Mouse (Mus musculus): ENCODE measurements around the gene Dnajc1. TPM values are rescaled to one million over a fixed set of nuclear protein-coding genes. Genes with fewer than 3 reads are reported as not detected.

Gene Dnajc1
- total and polyA plus RNA-seq, 3 experiments = 9.3 to 86.1 (median 14.3) TPM

GRCm38 (mm10) chr2:18208578-18208977 is 184.1 kb downstream of the Dnajc1 start:
- peaks cover 0 to 40% of the 10 kb centered on the region in 2 experiments; a peak in 2 of 4 replicates for H3K36me3 ChIP-seq (ENCODE audit: control insufficient read depth in 1 of 2, insufficient read depth in 2 of 2, low read length in 2 of 2)
- H3K27me3 ChIP-seq (ENCODE audit: control insufficient read depth in 1 of 2, insufficient read depth in 2 of 2, low read length in 2 of 2) = no peaks in the 10 kb centered on the region
- no peaks in the 10 kb centered on the region for H3K9me3 ChIP-seq (replicated peaks; ENCODE audit: insufficient read depth, low read length)
- TF ChIP-seq MAX (IDR thresholded peaks at IDR 0.05; ENCODE audit: low read length) (no peak), ELF1 (IDR thresholded peaks at IDR 0.05; ENCODE audit: low read depth, low read length) (no peak), MAZ (IDR thresholded peaks at IDR 0.05; ENCODE audit: low read depth, low read length) (no peak), POLR2AphosphoS2 (IDR thresholded peaks at IDR 0.05; ENCODE audit: low read length) (no peak), NRF1 (IDR thresholded peaks at IDR 0.05; ENCODE audit: insufficient read depth, low read depth, low read length, poor library complexity, severe bottlenecking) (no peak), UBTF (IDR thresholded peaks at IDR 0.05; ENCODE audit: borderline replicate concordance, insufficient read depth, low read depth, low read length) (no peak), ZKSCAN1 (IDR thresholded peaks at IDR 0.05; ENCODE audit: low read depth, low read length) (no peak), TCF12 (IDR thresholded peaks at IDR 0.05; ENCODE audit: low read depth, low read length) (no peak), MEF2A (IDR thresholded peaks at IDR 0.05; ENCODE audit: extremely low read depth, insufficient replicate concordance, low read depth, low read length, poor library complexity, severe bottlenecking) (no peak), POLR2A (IDR thresholded peaks at IDR 0.05; ENCODE audit: control insufficient read depth in 1 of 2, insufficient read depth in 1 of 2, low read depth in 1 of 2, low read length in 2 of 2, poor library complexity in 1 of 2) (no peak), MXI1 (IDR thresholded peaks at IDR 0.05; ENCODE audit: low read depth, low read length) (no peak)
- no peaks in the 10 kb centered on the region for H3K4me1 ChIP-seq (ENCODE audit: control insufficient read depth in 1 of 2, insufficient read depth in 2 of 2, low read length in 2 of 2)
- no peak overlapping the region for H3K4me3 ChIP-seq (ENCODE audit: control insufficient read depth in 1 of 2, insufficient read depth in 1 of 2, low read depth in 2 of 2, low read length in 2 of 2)
- H3K79me2 ChIP-seq (ENCODE audit: control insufficient read depth, insufficient read depth, low read length, poor library complexity) = no peaks in the 10 kb centered on the region
- no peak overlapping the region for H3K27ac ChIP-seq (ENCODE audit: control insufficient read depth, low read depth, low read length)
- DNase-seq (ENCODE audit: low read depth, low spot score) = no peak
- no peak overlapping the region for H3K9ac ChIP-seq (ENCODE audit: control insufficient read depth, low read depth, low read length, poor library complexity, severe bottlenecking)

GRCm38 (mm10) chr2:18206811-18207210 is 185.8 kb downstream of the Dnajc1 start:
- TF ChIP-seq JUND (IDR thresholded peaks at IDR 0.05; ENCODE audit: low read depth, low read length) (no peak), CTCF (IDR thresholded peaks at IDR 0.05 in 2 of 3, conservative IDR thresholded peaks at IDR 0.05 in 1 of 3; ENCODE audit: control insufficient read depth in 1 of 3, insufficient read depth in 1 of 3, low read depth in 2 of 3, low read length in 3 of 3, poor library complexity in 1 of 3, severe bottlenecking in 1 of 3) (no peak), NRF1 (IDR thresholded peaks at IDR 0.05; ENCODE audit: insufficient read depth, low read depth, low read length, poor library complexity, severe bottlenecking) (no peak), MAFK (IDR thresholded peaks at IDR 0.05; ENCODE audit: borderline replicate concordance, low read depth, low read length) (no peak)
- Histone ChIP-seq H3K4me1 (ENCODE audit: control insufficient read depth in 1 of 2, insufficient read depth in 2 of 2, low read length in 2 of 2) (no peaks in the 10 kb centered on the region), H3K27ac (ENCODE audit: control insufficient read depth, low read depth, low read length) (no peak overlapping the region), H3K9ac (ENCODE audit: control insufficient read depth, low read depth, low read length, poor library complexity, severe bottlenecking) (no peak overlapping the region), H3K4me3 (ENCODE audit: control insufficient read depth in 1 of 2, insufficient read depth in 1 of 2, low read depth in 2 of 2, low read length in 2 of 2) (no peak overlapping the region), H3K36me3 (ENCODE audit: control insufficient read depth in 1 of 2, insufficient read depth in 2 of 2, low read length in 2 of 2) (peaks cover 0 to 52% of the 10 kb centered on the region in 2 experiments; a peak in 2 of 4 replicates), H3K9me3 (replicated peaks; ENCODE audit: insufficient read depth, low read length) (no peaks in the 10 kb centered on the region), H3K79me2 (ENCODE audit: control insufficient read depth, insufficient read depth, low read length, poor library complexity) (no peaks in the 10 kb centered on the region), H3K27me3 (ENCODE audit: control insufficient read depth in 1 of 2, insufficient read depth in 2 of 2, low read length in 2 of 2) (no peaks in the 10 kb centered on the region)
- no peak for DNase-seq (ENCODE audit: low read depth, low spot score)

DNA sequence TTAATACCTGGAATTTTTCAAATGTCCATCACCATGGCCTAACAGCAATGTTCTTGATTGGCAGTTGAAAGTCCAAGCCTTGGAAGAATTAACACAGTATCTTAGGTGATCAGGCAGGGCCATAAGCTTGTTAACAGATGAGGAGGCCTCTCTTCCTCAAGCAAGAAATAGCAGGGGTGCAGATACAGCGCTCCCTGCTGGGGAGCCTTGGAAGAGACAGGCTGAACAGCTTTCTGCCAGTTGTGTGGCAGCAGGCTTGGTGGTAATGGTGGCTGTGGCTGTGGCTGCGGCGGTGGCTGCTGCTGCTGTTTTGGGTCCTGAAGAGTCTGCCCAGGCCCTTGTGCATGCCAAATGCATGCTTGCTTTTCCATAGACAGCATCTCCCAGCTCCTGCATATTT is 187.5 kb downstream of the Dnajc1 start:
- H3K9ac ChIP-seq (ENCODE audit: control insufficient read depth, low read depth, low read length, poor library complexity, severe bottlenecking) = no peak overlapping the region
- no peak overlapping the region for H3K27ac ChIP-seq (ENCODE audit: control insufficient read depth, low read depth, low read length)
- no peaks in the 10 kb centered on the region for H3K4me1 ChIP-seq (ENCODE audit: control insufficient read depth in 1 of 2, insufficient read depth in 2 of 2, low read length in 2 of 2)
- no peaks in the 10 kb centered on the region for H3K9me3 ChIP-seq (replicated peaks; ENCODE audit: insufficient read depth, low read length)
- peak; percentile 77 for DNase-seq (ENCODE audit: low read depth, low spot score)
- no peaks in the 10 kb centered on the region for H3K27me3 ChIP-seq (ENCODE audit: control insufficient read depth in 1 of 2, insufficient read depth in 2 of 2, low read length in 2 of 2)
- TF ChIP-seq MYC (IDR thresholded peaks at IDR 0.05; ENCODE audit: low read depth, low read length) = no peak
- no peak for TF ChIP-seq CHD2 (IDR thresholded peaks at IDR 0.05; ENCODE audit: low read length)
- peak; percentile 69 to 78 (median 78) for TF ChIP-seq CTCF (IDR thresholded peaks at IDR 0.05 in 2 of 3, conservative IDR thresholded peaks at IDR 0.05 in 1 of 3; ENCODE audit: control insufficient read depth in 1 of 3, insufficient read depth in 1 of 3, low read depth in 2 of 3, low read length in 3 of 3, poor library complexity in 1 of 3, severe bottlenecking in 1 of 3)
- TF ChIP-seq RAD21 (IDR thresholded peaks at IDR 0.05; ENCODE audit: low read depth, low read length) = peak; percentile 64
- TF ChIP-seq ZC3H11A (IDR thresholded peaks at IDR 0.05; ENCODE audit: low read depth, low read length) = peak; percentile 48
- TF ChIP-seq POLR2A (IDR thresholded peaks at IDR 0.05; ENCODE audit: control insufficient read depth in 1 of 2, insufficient read depth in 1 of 2, low read depth in 1 of 2, low read length in 2 of 2, poor library complexity in 1 of 2) = 0 out of 4 replicates have a peak, but pooled peaks of 1 of the 2 experiments have one; percentile 29
- peak; percentile 78 for TF ChIP-seq SMC3 (IDR thresholded peaks at IDR 0.05; ENCODE audit: low read depth, low read length)
- H3K4me3 ChIP-seq (ENCODE audit: control insufficient read depth in 1 of 2, insufficient read depth in 1 of 2, low read depth in 2 of 2, low read length in 2 of 2) = no peak overlapping the region
- no peaks in the 10 kb centered on the region for H3K79me2 ChIP-seq (ENCODE audit: control insufficient read depth, insufficient read depth, low read length, poor library complexity)
- peaks cover 2 to 48% of the 10 kb centered on the region in 2 experiments; a peak in 3 of 4 replicates for H3K36me3 ChIP-seq (ENCODE audit: control insufficient read depth in 1 of 2, insufficient read depth in 2 of 2, low read length in 2 of 2)

Measured in MEL (cell line).